Mouse (Mus musculus) forebrain, embryonic 10.5 days (tissue): Measurements from ENCODE around the gene Stpg1. TPM values are rescaled to one million over a fixed set of nuclear protein-coding genes. Genes with fewer than 3 reads are reported as not detected.

Experiments
- DNase-seq: peaks from one replicate; pipeline ENCODE4 v3.0.0-alpha.2; 2017; ENCODE audit warnings: low spot score; ENCODE audit errors: extremely low spot score
- H3K27ac ChIP-seq: fragments of 300-500 bp; sonication (generic); 2 replicates; pipeline ENCODE4 v1.5.1; 2016; ENCODE audit warnings: mild to moderate bottlenecking
- H3K27me3 ChIP-seq: fragments of 300-500 bp; sonication (generic); 2 replicates; pipeline ENCODE4 v1.6.1; 2016; ENCODE audit warnings: mild to moderate bottlenecking; ENCODE audit not compliant: poor library complexity, severe bottlenecking
- H3K36me3 ChIP-seq: fragments of 300-500 bp; sonication (generic); replicated peaks from 2 replicates; pipeline ENCODE4 v1.6.1; 2016; ENCODE audit warnings: mild to moderate bottlenecking, moderate library complexity
- H3K4me1 ChIP-seq: fragments of 300-500 bp; sonication (generic); 2 replicates; pipeline ENCODE4 v1.6.1; 2016
- H3K4me3 ChIP-seq: fragments of 300-500 bp; sonication (generic); 2 replicates; pipeline ENCODE4 v1.5.1; 2016; ENCODE audit warnings: mild to moderate bottlenecking, moderate library complexity
- H3K9me3 ChIP-seq: fragments of 300-500 bp; sonication (generic); 2 replicates; pipeline ENCODE4 v1.6.1; 2016; ENCODE audit warnings: mild to moderate bottlenecking, moderate library complexity
- WGBS: fragments of 180-500 bp; shearing (Covaris S2); methylation state at CpG from one replicate; pipeline ENCODE4 v1.1.7; 2016; 5-methylcytosine and 5-hydroxymethylcytosine counted together
- polyA plus RNA-seq: library from polyadenylated mRNA; unstranded; fragments of >200 nt; fragmentation: Nextera tagmentation; extraction: Ambion mirVana; gene quantifications from 2 replicates; pipeline ENCODE4 v1.2.1, GENCODE M21; 2016

Gene Stpg1
- polyA plus RNA-seq = 0.16 and 0.32 TPM in 2 replicates

DNA sequence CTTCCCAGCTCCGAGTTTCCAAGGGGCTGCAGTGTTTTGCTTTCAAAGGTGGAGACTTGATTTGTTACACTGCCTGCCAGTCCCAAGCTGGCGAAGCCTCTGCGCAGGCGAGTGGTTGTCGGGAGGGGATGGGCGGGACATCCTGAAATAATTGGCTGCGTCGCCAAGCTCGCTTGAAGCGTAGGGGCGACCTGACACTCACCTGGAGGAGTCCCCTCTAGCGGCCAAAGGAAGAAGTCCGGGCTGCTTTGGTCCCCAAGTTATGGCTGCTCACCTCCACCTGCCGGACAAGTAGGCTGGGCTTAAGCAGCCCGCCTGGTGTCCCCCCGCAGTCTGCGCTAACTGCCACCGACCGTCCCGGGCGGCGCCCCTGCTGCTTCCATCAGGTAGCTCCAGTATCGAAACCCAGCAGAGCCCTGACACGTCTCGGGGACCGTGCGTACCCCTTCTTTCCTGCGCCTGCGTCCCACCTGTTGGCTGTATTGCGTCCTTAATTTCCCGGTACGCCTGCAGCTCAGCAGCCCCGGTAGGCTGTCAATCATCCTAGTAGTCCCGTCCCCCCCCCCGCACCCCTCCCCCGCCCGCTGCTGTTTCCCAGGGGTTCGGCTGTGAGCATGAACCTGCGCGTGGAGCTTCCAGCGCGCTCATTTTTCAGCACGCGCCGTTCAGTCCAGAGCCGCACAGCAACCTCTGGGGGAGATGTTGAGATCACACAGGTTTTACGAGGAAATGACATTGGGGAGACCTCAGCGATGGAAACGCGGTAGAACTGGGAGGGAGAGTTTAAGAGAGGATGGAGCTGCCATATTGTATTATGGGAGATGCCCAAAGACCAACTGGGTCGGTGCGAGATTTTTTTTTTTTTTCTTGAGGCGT, at the start of gene Stpg1, which contains the start of gene Nipal3:
Gene Stpg1, plus strand, starts transcription at position 270 of the 876 bp plus-strand sequence.
Gene Nipal3, minus strand, starts transcription at position 518 of the 876 bp plus-strand sequence.
- no peaks in the 10 kb centered on the region for H3K36me3 ChIP-seq
- peak within 1 kb of the TSS; percentile 79 for H3K4me3 ChIP-seq
- DNase-seq = peak; percentile 91
- H3K27me3 ChIP-seq = peaks cover 5% of the 10 kb centered on the region; the same call in 1 of the 2 replicates
- H3K9me3 ChIP-seq = no peaks in the 10 kb centered on the region
- H3K27ac ChIP-seq = peak within 1 kb of the TSS; percentile 72
- H3K4me1 ChIP-seq = peaks cover 29% of the 10 kb centered on the region
- under 1% methylated on average over 53 of the region's 53 CpGs for WGBS

DNA sequence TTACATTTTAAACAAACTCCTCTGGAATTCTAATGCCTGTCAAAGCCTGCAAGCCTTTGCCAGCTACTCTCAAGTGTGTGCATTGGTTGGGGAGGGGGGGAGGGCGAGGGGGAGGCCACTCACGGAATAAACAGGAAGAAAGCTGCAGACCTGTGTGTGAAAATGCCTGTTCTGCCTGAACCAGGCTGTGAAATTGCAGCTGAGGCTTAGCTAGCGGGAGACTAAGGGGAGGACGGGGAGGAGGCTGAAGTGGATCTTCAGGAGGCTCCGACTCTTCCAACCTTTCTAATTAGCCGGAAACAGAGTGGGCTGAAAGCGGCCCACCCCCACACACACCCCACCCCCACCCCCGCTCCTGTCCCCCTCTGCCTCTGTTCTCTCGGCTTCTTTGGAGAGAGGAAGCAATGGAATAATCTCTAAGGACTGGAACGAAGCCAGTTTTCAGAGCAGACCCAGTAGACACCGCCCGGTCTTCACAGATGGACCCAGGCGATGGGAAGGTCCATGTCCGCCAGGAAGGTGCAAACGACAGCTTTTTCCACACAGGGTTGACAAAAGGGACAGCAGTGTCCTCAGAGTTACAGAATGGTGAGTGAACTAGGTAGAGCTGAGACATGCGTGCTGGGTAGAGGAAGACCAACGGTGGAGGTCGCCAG, 43.1 kb upstream of the Stpg1 start:
- Histone ChIP-seq H3K36me3 (no peaks in the 10 kb centered on the region), H3K27ac (peak overlapping the region; percentile 27; the same call in 1 of the 2 replicates), H3K4me3 (no peak overlapping the region), H3K4me1 (peaks cover 26% of the 10 kb centered on the region), H3K27me3 (no peaks in the 10 kb centered on the region), H3K9me3 (no peaks in the 10 kb centered on the region)
- WGBS = 65% methylated on average over 18 of the region's 18 CpGs
- no peak for DNase-seq

DNA sequence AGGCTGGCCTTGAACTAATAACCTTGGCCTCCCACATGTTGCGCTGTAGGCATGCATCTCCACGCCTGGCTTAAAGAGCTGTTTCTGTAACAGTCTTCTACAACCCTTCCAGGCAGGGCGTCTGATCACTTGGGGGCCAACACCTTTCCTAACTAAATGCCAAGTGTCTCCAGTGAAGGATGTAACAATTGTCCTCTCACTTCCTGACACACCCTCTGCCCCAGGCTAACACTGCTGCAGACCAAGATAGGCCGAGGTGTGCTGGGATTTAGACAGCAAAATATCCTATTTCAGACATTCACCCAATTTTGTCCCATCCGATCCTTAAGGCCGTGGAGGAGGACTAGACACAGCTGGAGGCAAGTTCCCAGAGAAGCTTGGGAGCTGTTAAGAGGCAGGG, 41.4 kb upstream of the Stpg1 start:
- WGBS = 81% methylated on average over 6 of the region's 6 CpGs
- H3K36me3 ChIP-seq = no peaks in the 10 kb centered on the region
- H3K27me3 ChIP-seq = no peaks in the 10 kb centered on the region

DNA sequence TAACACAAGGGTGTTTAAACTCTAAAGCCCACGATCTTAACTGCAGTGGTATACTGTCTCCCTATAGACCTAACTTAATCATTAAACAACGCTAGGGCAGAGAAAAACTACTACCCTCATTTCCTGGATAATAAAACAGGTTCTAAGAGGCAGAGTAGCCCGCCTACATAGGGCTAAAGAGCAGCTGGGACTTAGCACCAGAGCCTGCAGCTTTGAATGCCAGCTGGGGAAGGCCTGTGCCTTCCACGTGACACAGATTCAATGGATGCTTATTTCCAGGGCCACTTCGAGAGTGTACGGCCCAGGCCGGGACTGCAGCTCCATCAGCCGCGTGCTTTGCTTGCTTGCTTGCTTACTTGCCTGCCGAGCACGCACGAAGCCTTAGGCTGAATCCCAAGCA, 41.0 kb upstream of the Stpg1 start:
- peaks cover 26% of the 10 kb centered on the region for H3K4me1 ChIP-seq
- no peaks in the 10 kb centered on the region for H3K36me3 ChIP-seq
- H3K27ac ChIP-seq = no peak overlapping the region
- no peaks in the 10 kb centered on the region for H3K27me3 ChIP-seq
- WGBS = 84% methylated on average over 12 of the region's 12 CpGs
- H3K4me3 ChIP-seq = no peak overlapping the region
- no peak for DNase-seq
- H3K9me3 ChIP-seq = no peaks in the 10 kb centered on the region

More for the DNA sequence above, 41.4 kb upstream of the Stpg1 start:
- Histone ChIP-seq H3K27ac (no peak overlapping the region), H3K9me3 (no peaks in the 10 kb centered on the region), H3K4me1 (peaks cover 26% of the 10 kb centered on the region), H3K4me3 (no peak overlapping the region)
- no peak for DNase-seq

DNA sequence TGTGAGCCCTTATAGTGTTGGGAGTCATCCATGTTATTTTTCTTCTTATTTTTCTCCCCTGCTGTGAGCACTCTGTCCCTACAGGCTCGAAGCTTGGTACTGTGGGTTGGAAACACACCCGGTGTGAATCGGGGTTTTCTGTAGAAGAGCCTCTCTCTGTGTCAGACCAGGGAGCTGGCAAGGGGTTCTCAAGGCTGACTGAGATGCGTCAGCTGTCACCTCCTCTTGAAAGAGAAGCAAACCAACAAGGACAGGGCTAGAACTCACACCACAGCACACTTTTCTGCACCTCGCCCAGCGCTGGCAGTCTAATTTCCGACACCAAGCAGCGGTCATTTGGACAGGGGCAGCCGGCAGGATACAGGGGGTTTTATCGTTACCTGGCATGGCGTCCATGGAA, 31.2 kb upstream of the Stpg1 start:
- 91% methylated on average over 11 of the region's 11 CpGs for WGBS
- Histone ChIP-seq H3K9me3 (no peaks in the 10 kb centered on the region), H3K27me3 (no peaks in the 10 kb centered on the region), H3K4me3 (no peak overlapping the region), H3K4me1 (no peaks in the 10 kb centered on the region), H3K36me3 (no peaks in the 10 kb centered on the region), H3K27ac (no peak overlapping the region)
- no peak for DNase-seq

DNA sequence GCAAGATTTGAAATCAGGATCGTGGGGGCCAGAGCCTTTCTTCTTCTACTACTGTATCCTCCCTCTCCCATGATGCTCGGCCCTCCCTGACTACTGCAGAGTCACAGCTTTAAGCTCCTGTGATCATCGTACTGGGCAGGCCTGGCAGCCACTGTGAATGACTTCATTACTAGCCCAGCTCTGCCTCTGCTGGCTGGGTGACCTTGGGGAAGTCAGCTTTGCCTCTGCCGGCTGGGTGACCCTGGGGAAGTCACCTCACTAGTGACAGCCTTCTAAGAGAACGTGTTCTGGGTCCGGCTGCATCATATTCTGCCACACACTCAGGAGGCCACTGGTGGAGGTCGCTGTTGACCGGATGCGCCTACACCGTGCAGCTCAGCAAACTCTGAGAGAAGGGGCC, 16.7 kb upstream of the Stpg1 start:
- H3K27ac ChIP-seq = no peak overlapping the region
- no peak overlapping the region for H3K4me3 ChIP-seq
- H3K36me3 ChIP-seq = no peaks in the 10 kb centered on the region
- DNase-seq = no peak
- H3K9me3 ChIP-seq = no peaks in the 10 kb centered on the region
- H3K27me3 ChIP-seq = no peaks in the 10 kb centered on the region
- 87% methylated on average over 10 of the region's 10 CpGs for WGBS
- H3K4me1 ChIP-seq = no peaks in the 10 kb centered on the region; the same call in 1 of the 2 replicates

DNA sequence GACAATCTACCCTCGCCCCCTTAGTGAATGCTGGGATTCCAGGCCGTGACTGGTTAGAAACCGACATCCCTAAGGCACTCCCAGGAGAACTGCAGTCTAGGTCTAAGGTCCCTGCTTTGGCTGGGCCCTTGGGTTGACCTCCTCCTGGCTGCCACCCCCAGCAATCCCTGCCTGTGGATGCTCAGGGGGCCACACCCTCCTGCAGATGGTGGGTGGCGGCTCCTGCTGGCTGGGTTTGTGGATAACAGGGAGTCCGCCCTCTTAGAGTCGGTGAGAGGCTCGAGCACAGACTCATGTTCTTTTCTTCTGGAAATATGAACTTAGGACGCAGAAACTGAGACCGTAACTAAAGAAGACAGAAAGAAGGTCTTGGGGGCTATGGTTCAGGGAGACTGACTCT, 14.2 kb upstream of the Stpg1 start:
- WGBS = 84% methylated on average over 9 of the region's 9 CpGs
- H3K9me3 ChIP-seq = no peaks in the 10 kb centered on the region
- no peaks in the 10 kb centered on the region; the same call in 1 of the 2 replicates for H3K4me1 ChIP-seq
- DNase-seq = no peak
- H3K36me3 ChIP-seq = no peaks in the 10 kb centered on the region
- no peak overlapping the region for H3K4me3 ChIP-seq
- H3K27ac ChIP-seq = no peak overlapping the region
- H3K27me3 ChIP-seq = no peaks in the 10 kb centered on the region

DNA sequence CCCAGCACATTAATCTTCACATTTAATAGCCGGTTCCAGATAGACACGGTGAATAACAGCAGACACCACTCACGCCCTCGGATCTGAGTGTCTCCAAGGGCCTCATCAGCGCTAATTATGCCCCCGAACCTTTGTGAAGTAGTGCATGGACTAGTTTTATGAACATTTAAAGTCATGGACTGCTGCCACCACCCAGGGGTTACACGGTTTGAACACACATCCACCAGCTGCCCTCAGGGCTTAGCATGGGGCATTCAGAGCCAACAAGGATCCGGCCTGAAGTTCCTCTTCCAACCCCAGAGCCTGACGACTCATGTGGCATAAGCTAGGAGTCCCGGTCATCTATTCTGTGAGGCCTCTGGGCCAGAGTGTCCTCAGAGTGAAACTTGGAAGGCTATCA, 9.5 kb upstream of the Stpg1 start:
- no peaks in the 10 kb centered on the region; the same call in 1 of the 2 replicates for H3K36me3 ChIP-seq
- H3K4me1 ChIP-seq = no peaks in the 10 kb centered on the region; the same call in 1 of the 2 replicates
- H3K4me3 ChIP-seq = no peak overlapping the region
- no peaks in the 10 kb centered on the region for H3K9me3 ChIP-seq
- no peak for DNase-seq
- 88% methylated on average over 10 of the region's 10 CpGs for WGBS
- no peak overlapping the region for H3K27ac ChIP-seq
- no peaks in the 10 kb centered on the region for H3K27me3 ChIP-seq

DNA sequence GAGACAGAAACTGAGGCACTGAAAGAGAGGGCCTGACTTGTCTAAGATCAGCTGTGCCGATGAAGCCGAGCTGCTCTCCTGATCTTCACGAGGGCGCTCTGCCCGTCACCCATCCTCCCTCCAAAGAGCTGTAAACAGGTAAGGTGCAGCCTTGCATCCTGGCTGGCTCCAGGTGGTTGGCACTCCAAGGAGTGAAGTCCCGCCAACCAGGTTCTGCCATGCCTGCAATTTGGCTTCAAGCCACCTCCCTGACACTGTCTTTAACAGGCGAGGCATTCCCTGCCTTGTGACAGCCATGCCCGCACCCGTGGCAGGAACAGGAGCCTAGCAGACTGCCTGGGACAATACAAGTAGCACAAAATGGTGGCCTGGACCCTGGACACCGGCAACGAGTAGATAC, 8.2 kb upstream of the Stpg1 start:
- no peak for DNase-seq
- no peaks in the 10 kb centered on the region; the same call in 1 of the 2 replicates for H3K36me3 ChIP-seq
- H3K4me1 ChIP-seq = peaks cover 3% of the 10 kb centered on the region; the same call in 1 of the 2 replicates
- H3K27me3 ChIP-seq = no peaks in the 10 kb centered on the region
- 91% methylated on average over 11 of the region's 11 CpGs for WGBS
- H3K9me3 ChIP-seq = no peaks in the 10 kb centered on the region
- H3K27ac ChIP-seq = no peak overlapping the region
- H3K4me3 ChIP-seq = no peak overlapping the region

DNA sequence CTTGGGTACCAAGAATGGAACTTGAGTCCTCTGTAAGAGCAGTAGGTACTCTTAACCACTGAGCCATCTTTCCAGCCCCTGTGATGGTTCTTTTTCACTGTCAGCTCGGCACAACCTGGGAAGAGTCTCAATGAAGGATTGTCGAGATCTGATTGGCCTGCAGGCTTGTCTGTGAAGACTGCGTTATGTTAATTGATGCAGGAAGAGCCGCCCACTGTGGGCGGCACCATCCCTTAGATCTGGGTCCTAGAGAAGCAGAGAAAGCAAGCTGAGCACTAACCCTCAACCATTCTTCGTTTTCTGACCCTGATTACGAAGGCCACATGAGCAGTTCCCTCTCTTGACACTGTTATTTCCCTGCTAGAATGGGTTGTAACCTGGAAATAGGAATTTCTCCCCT, 5.3 kb upstream of the Stpg1 start:
- H3K9me3 ChIP-seq = no peaks in the 10 kb centered on the region
- no peak overlapping the region for H3K4me3 ChIP-seq
- no peak for DNase-seq
- H3K36me3 ChIP-seq = no peaks in the 10 kb centered on the region; the same call in 1 of the 2 replicates
- peaks cover 13% of the 10 kb centered on the region for H3K4me1 ChIP-seq
- H3K27ac ChIP-seq = no peak overlapping the region
- H3K27me3 ChIP-seq = no peaks in the 10 kb centered on the region
- WGBS = 89% methylated on average over 7 of the region's 7 CpGs

DNA sequence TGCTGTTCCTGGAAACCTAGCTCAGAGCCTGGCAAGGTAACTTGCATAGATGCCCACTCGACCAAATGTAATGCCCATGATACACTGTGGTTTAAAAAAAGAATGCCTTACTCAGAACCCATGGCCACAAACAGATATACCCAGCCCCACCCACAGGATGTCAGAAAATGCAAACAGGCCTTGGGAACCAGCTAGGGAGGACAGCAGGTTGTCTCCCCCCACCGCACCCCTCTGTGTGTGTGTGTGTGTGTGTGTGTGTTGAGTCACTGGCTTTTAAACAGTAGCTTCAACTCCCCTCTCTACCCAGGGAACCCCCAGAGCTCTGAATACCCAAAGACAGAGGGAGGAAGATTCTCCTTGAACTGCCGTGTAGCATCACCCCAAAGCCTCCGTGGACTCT, 1.3 kb upstream of the Stpg1 start:
- WGBS = 54% methylated on average over 4 of the region's 4 CpGs
- H3K4me3 ChIP-seq = peak overlapping the region; percentile 79; the same call in 1 of the 2 replicates

DNA sequence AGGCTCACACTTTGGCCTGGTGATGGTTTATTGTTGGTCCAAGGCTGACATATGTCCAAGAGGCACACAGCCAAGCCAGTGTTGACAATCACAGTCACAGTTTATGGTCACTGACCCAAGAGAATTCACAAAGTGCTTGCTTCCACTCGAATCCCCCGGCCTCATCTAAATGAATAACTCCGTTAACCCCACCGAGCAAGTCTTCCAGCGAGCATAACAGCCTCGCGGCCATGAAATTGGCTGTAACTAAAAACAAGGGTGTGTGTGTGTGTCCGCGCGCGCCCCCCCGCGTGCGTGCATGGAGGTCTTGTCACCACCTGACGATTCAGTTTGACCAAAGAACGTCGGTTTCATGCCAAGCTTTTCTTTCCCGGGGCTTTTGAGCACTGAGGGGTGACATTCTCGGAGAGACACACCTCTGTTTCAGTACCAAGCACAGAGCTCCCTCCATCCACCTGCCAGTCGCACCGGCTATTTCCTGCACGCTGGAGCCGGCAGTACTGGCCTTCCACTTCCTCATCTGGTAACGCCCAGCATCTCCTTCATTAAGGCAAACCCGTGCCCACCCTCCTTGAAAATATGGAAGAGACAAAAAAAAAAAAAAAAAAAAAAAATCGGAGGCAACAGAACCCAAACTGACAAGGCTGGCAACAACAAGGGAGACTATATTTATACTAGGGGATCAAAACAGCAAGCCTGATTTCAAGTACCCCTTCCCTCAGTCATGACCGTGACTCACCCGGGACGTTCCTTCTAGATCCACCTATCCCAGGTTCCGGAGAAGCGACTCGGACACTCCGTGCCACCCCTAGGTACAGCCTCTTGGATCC, 684 bp upstream of the Stpg1 start:
- Histone ChIP-seq H3K9me3 (no peaks in the 10 kb centered on the region), H3K36me3 (no peaks in the 10 kb centered on the region; the same call in 1 of the 2 replicates), H3K4me3 (peak overlapping the region; percentile 79), H3K4me1 (peaks cover 29% of the 10 kb centered on the region), H3K27me3 (peaks cover 5% of the 10 kb centered on the region; the same call in 1 of the 2 replicates), H3K27ac (no peak overlapping the region)
- 2% methylated on average over 33 of the region's 33 CpGs for WGBS
- peak; percentile 33 for DNase-seq

More for the DNA sequence above, 1.3 kb upstream of the Stpg1 start:
- H3K36me3 ChIP-seq = no peaks in the 10 kb centered on the region; the same call in 1 of the 2 replicates
- no peaks in the 10 kb centered on the region for H3K9me3 ChIP-seq
- H3K4me1 ChIP-seq = peaks cover 29% of the 10 kb centered on the region
- DNase-seq = no peak
- H3K27me3 ChIP-seq = peaks cover 5% of the 10 kb centered on the region; the same call in 1 of the 2 replicates
- H3K27ac ChIP-seq = no peak overlapping the region
